Mouse (Mus musculus) liver, postnatal 0 days (tissue): ENCODE measurements around the gene Zfp879. TPM values are rescaled to one million over a fixed set of nuclear protein-coding genes. Genes with fewer than 3 reads are reported as not detected.

Source experiments
- ATAC-seq: fragments of 200-750 bp; cut with Nextera tagmentation; 2 replicates; pipeline ENCODE4 v1.8.0; 2017; ENCODE audit warnings: mild to moderate bottlenecking, moderate library complexity
- DNase-seq: peaks from one replicate; pipeline ENCODE4 v3.0.0-alpha.2; 2016
- H3K27ac ChIP-seq: fragments of 300-500 bp; sonication (generic); 2 replicates; pipeline ENCODE4 v1.5.1; 2014; ENCODE audit warnings: antibody characterized with exemption, moderate library complexity, mild to moderate bottlenecking, low read depth
- H3K27me3 ChIP-seq: fragments of 300-500 bp; sonication (generic); 2 replicates; pipeline ENCODE4 v1.6.1; 2014; ENCODE audit warnings: low read length, control low read depth, mixed read lengths; ENCODE audit not compliant: insufficient read depth
- H3K36me3 ChIP-seq: fragments of 300-500 bp; sonication (generic); replicated peaks from 2 replicates; pipeline ENCODE4 v1.6.1; 2014; ENCODE audit warnings: mild to moderate bottlenecking, control low read depth, low read length, moderate library complexity, mixed read lengths; ENCODE audit not compliant: insufficient read depth
- H3K4me1 ChIP-seq: fragments of 300-500 bp; sonication (generic); 2 replicates; pipeline ENCODE4 v1.6.1; 2014; ENCODE audit warnings: antibody characterized with exemption, mild to moderate bottlenecking, control low read depth; ENCODE audit not compliant: insufficient read depth
- H3K4me2 ChIP-seq: fragments of 300-500 bp; sonication (generic); 2 replicates; pipeline ENCODE4 v1.6.1; 2014; ENCODE audit warnings: low read depth, mild to moderate bottlenecking, low read length, moderate library complexity, mixed read lengths
- H3K4me3 ChIP-seq: fragments of 300-500 bp; sonication (generic); 2 replicates; pipeline ENCODE4 v1.5.1; 2014; ENCODE audit warnings: low read depth, low read length
- H3K9ac ChIP-seq: fragments of 300-500 bp; sonication (generic); replicated peaks from 2 replicates; pipeline ENCODE4 v1.6.1; 2014; ENCODE audit warnings: mild to moderate bottlenecking, moderate library complexity
- H3K9me3 ChIP-seq: fragments of 300-500 bp; sonication (generic); 2 replicates; pipeline ENCODE4 v1.6.1; 2016; ENCODE audit warnings: mild to moderate bottlenecking, control low read depth, low read length, mixed read lengths
- CTCF ChIP-seq: sonication (generic); IDR thresholded peaks from 2 replicates; pipeline ENCODE4 v1.5.1; 2016; ENCODE audit warnings: antibody characterized with exemption, low read depth
- EP300 ChIP-seq: IDR thresholded peaks from 2 replicates; pipeline ENCODE4 v1.6.1; 2016; ENCODE audit warnings: antibody characterized with exemption, low read depth, mild to moderate bottlenecking
- WGBS: fragments of 180-500 bp; shearing (Covaris S2); extraction: QIAGEN DNeasy Blood & Tissue Kit; methylation state at CpG from one replicate; pipeline ENCODE4 v1.1.7; 2014; ENCODE audit not compliant: insufficient replicate concordance; 5-methylcytosine and 5-hydroxymethylcytosine counted together
- polyA plus RNA-seq: library from polyadenylated mRNA; unstranded; fragments of >200 nt; fragmentation: Nextera tagmentation; extraction: Ambion mirVana; gene quantifications from 2 replicates; pipeline ENCODE4 v1.2.1, GENCODE M21; 2015

Zfp879 gene
- polyA plus RNA-seq, 1 experiment from 2014 or later, result 0.15 TPM

DNA sequence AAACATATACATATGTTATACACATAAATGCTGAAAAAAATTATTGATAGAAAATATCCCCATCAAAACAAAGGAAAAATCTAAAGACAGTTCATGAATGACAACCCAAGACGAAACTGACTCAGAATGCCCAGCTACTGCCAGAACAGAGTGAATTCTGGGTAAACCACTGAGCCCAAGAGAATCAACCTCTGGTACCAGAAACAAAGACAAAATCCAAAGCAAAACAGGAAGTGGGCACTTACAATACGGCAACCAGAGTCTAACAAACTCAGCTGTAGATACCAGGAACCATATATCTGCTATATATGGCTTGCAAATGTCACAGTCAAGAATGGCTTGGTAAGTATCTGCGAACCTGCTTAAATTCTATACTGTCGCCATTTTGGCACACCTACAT is 5.6 kb downstream of the Zfp879 start:
- Histone ChIP-seq H3K27me3 (no peaks in the 10 kb centered on the region), H3K9me3 (no peaks in the 10 kb centered on the region; the same call in 1 of the 2 replicates), H3K27ac (no peak overlapping the region), H3K4me3 (no peak overlapping the region), H3K36me3 (no peaks in the 10 kb centered on the region), H3K9ac (no peak overlapping the region), H3K4me1 (no peaks in the 10 kb centered on the region), H3K4me2 (no peak overlapping the region)
- DNase-seq, result no peak
- no peak for ATAC-seq
- TF ChIP-seq EP300 (no peak), CTCF (no peak)
- WGBS, result 59% methylated on average over 4 of the region's 4 CpGs

DNA sequence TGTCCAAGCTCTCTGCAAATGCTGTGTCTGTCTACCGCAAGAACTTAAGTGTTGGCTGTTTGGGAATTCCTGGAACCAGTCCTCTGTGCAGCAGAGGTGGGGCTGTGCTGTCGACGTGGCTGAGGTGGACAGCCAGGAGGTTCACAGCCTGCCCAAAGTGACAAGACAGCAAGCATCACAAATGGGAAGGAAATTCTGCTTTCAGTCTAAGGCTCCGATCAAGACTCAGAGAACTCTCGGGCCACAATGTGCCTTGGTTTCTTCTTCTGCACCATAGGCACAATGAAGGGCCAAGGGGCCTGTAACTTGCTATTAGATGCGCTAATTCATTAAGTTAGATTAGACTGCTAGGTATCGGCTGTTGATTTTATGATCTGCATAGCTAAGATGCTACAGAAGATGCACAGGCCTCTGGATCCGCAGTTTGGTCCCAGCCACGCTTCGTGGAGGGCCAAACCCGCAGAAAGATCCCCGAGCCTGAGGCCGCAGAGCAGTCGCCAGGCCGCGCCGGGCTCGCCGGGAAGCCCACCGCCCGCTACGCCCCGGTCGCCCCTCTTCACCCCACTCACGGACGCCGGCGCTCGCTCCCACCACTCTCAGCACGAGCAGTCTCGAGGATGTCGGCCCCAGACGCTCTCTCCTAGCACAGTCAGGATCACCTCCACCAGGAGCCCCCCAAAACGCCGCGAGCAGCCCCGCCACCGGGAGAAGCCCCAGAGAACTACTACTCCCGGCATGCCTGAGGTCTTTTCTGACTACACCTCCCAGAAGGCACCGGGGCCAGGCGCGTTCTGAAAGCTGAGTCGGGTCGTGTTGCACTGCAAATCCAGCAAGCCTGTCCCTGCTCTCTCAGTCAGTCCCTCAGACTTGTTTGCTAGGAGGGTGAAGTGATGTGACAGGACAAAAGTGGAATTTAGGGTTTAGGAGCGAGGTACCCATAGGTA is 14.1 kb downstream of the Zfp879 start, which contains the start of gene Zfp354c:
Zfp354c (minus strand) TSS at position 715 of the 944 bp plus-strand sequence.
- Histone ChIP-seq H3K4me1 (no peaks in the 10 kb centered on the region), H3K9ac (peak within 1 kb of the TSS; percentile 75), H3K4me2 (peak within 1 kb of the TSS; percentile 99), H3K36me3 (no peaks in the 10 kb centered on the region), H3K27me3 (no peaks in the 10 kb centered on the region), H3K27ac (no peak within 1 kb of the TSS), H3K4me3 (peak within 1 kb of the TSS; percentile 77), H3K9me3 (no peaks in the 10 kb centered on the region)
- peak; percentile 86 for ATAC-seq
- 1% methylated on average over 44 of the region's 45 CpGs for whole genome bisulfite sequencing
- DNase-seq, result peak; percentile 79
- TF ChIP-seq CTCF (no peak), EP300 (no peak)

- Histone ChIP-seq H3K36me3 (no peaks in the 10 kb centered on the region), H3K4me2 (no peak overlapping the region), H3K9ac (no peak overlapping the region), H3K27ac (no peak overlapping the region), H3K4me3 (no peak overlapping the region), H3K9me3 (no peaks in the 10 kb centered on the region), H3K4me1 (no peaks in the 10 kb centered on the region), H3K27me3 (no peaks in the 10 kb centered on the region)
- TF ChIP-seq CTCF (no peak), EP300 (no peak)
- 70% methylated on average over 2 of the region's 2 CpGs for WGBS
- ATAC-seq (no peak), DNase-seq (no peak)
Observed at GRCm38 (mm10) chr11:50826214-50826613, 15.1 kb downstream of the Zfp879 start.

DNA sequence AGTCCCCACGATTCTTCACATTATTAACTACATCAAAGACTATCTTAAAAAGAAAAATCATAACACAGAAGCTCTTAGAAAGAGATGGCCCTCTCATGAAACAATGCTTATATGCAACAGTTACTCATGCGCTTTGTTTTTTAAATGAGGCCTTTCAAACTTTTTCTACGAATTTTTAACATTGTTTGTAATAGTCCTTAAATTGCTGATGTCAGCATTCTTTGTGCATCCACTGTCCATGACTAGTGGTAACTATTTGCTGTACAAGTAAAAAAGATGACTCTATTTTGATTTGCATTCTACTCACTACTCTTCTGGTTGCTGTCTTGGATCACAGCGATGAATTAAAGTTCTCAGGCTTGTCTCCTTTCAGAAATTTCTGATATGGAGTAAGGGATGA is 27.1 kb downstream of the Zfp879 start:
- Histone ChIP-seq H3K4me1 (no peaks in the 10 kb centered on the region), H3K4me3 (no peak overlapping the region), H3K36me3 (0 out of 2 replicates have a peak, but pooled peaks cover 6% of the 10 kb centered on the region), H3K9me3 (peaks cover 27% of the 10 kb centered on the region), H3K9ac (no peak overlapping the region), H3K4me2 (no peak overlapping the region), H3K27me3 (no peaks in the 10 kb centered on the region), H3K27ac (no peak overlapping the region)
- DNase-seq (no peak), ATAC-seq (no peak)
- no peak for TF ChIP-seq EP300
- TF ChIP-seq CTCF, result no peak
- WGBS, result 88% methylated on average over 4 of the region's 4 CpGs

DNA sequence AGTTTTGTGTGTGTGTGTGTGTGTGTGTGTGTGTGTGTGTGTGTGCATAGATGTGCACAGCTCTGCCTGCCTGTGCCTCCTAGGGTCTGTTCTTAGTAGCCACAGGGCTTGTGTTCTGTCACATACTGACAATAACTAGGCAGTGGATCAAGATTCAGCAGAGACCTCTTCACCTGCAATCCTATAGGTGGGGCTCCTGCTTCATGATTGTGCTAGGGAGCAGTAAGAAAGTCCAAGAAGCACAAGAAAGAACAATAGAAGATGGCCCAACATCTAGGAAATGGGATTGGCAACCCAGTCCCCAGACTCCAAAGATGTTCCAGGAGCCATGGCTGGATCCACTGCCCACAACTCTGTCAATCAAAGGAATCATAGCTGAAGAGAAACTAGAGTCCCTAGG is 42.5 kb downstream of the Zfp879 start:
- no peaks in the 10 kb centered on the region for H3K27me3 ChIP-seq
- no peak for DNase-seq

GRCm38 (mm10) chr11:50797674-50798073 is 43.7 kb downstream of the Zfp879 start:
- no peak overlapping the region for H3K9ac ChIP-seq
- H3K36me3 ChIP-seq, result no peaks in the 10 kb centered on the region
- H3K4me1 ChIP-seq, result no peaks in the 10 kb centered on the region
- no peaks in the 10 kb centered on the region for H3K9me3 ChIP-seq
- no peak overlapping the region for H3K27ac ChIP-seq
- WGBS, result 73% methylated on average over 11 of the region's 11 CpGs
- no peaks in the 10 kb centered on the region for H3K27me3 ChIP-seq
- DNase-seq (no peak), ATAC-seq (no peak)
- no peak overlapping the region for H3K4me2 ChIP-seq
- TF ChIP-seq EP300 (no peak), CTCF (no peak)
- no peak overlapping the region for H3K4me3 ChIP-seq

More for the DNA sequence above, 42.5 kb downstream of the Zfp879 start:
- Histone ChIP-seq H3K4me1 (no peaks in the 10 kb centered on the region), H3K9me3 (no peaks in the 10 kb centered on the region), H3K9ac (no peak overlapping the region), H3K4me2 (no peak overlapping the region), H3K4me3 (no peak overlapping the region), H3K27ac (no peak overlapping the region), H3K36me3 (no peaks in the 10 kb centered on the region)
- no peak for ATAC-seq
- no peak for TF ChIP-seq CTCF
- no peak for TF ChIP-seq EP300

Other genes starting within 250 kb of the Zfp879 start
- 2.2 and 2.3 TPM in 2 replicates for gene Adamts2, start 239.5 kb downstream of the Zfp879 start, polyA plus RNA-seq
- 0.21 and 0.39 TPM in 2 replicates for gene Zfp354c, start 13.8 kb downstream of the Zfp879 start, polyA plus RNA-seq
- 0.12 TPM in 1 of 2 replicates, not detected in the other for gene Grm6, start 9.1 kb upstream of the Zfp879 start, polyA plus RNA-seq
- 0.12 and 0.17 TPM in 2 replicates for gene Zfp454, start 46.1 kb upstream of the Zfp879 start, polyA plus RNA-seq
- gene Zfp2, start 74.6 kb upstream of the Zfp879 start, polyA plus RNA-seq, result 1.3 and 1.5 TPM in 2 replicates
- 0.33 and 0.36 TPM in 2 replicates for gene Zfp354b, start 90.1 kb upstream of the Zfp879 start, polyA plus RNA-seq
- not detected in 2 replicates for gene 4933414I15Rik, start 102.2 kb upstream of the Zfp879 start, polyA plus RNA-seq
- not detected in 2 replicates for gene Prop1, start 112.2 kb upstream of the Zfp879 start, polyA plus RNA-seq
- gene Olfr1378, start 125.0 kb upstream of the Zfp879 start, polyA plus RNA-seq, result not detected in 2 replicates
- not detected in 2 replicates for gene Olfr1377, start 140.4 kb upstream of the Zfp879 start, polyA plus RNA-seq
- not detected in 2 replicates for gene Olfr51, start 162.0 kb upstream of the Zfp879 start, polyA plus RNA-seq
- gene Olfr54, start 172.7 kb upstream of the Zfp879 start, polyA plus RNA-seq, result not detected in 2 replicates
- not detected in 2 replicates for gene Olfr1375, start 206.6 kb upstream of the Zfp879 start, polyA plus RNA-seq
- 0.86 and 0.94 TPM in 2 replicates for gene Zfp354a, start 217.7 kb upstream of the Zfp879 start, polyA plus RNA-seq